Mouse (Mus musculus) forebrain, embryonic 15.5 days (tissue): ENCODE measurements around the gene Ano4. TPM values are rescaled to one million over a fixed set of nuclear protein-coding genes. Genes with fewer than 3 reads are reported as not detected.
A peak's percentile ranks its signal among the peaks of the same experiment; 100 is the strongest.
"Not testable (repeated sequence)": the region's sequence is repeated elsewhere in the genome, so short reads cannot be mapped to it uniquely, and the experiment has no call there.

Source experiments
- ATAC-seq: fragments of 200-750 bp; cut with Nextera tagmentation; replicated peaks from 2 replicates; pipeline ENCODE4 v1.8.0; 2017; ENCODE audit warnings: mild to moderate bottlenecking, moderate TSS enrichment, moderate library complexity
- H3K27ac ChIP-seq: fragments of 300-500 bp; sonication (generic); replicated peaks from 2 replicates; pipeline ENCODE4 v1.5.1; 2015; ENCODE audit warnings: mild to moderate bottlenecking, inconsistent platforms
- H3K27me3 ChIP-seq: fragments of 300-500 bp; sonication (generic); 2 replicates; pipeline ENCODE4 v1.6.1; 2015; ENCODE audit warnings: inconsistent platforms
- H3K36me3 ChIP-seq: fragments of 300-500 bp; sonication (generic); 2 replicates; pipeline ENCODE4 v1.6.1; 2015; ENCODE audit warnings: mild to moderate bottlenecking, inconsistent platforms
- H3K4me1 ChIP-seq: fragments of 300-500 bp; sonication (generic); 2 replicates; pipeline ENCODE4 v1.6.1; 2015; ENCODE audit warnings: inconsistent platforms
- H3K4me2 ChIP-seq: fragments of 300-500 bp; sonication (generic); replicated peaks from 2 replicates; pipeline ENCODE4 v1.6.1; 2015; ENCODE audit warnings: mild to moderate bottlenecking, inconsistent platforms
- H3K4me3 ChIP-seq: fragments of 300-500 bp; sonication (generic); 2 replicates; pipeline ENCODE4 v1.5.1; 2015; ENCODE audit warnings: mild to moderate bottlenecking, inconsistent platforms
- H3K9ac ChIP-seq: fragments of 300-500 bp; sonication (generic); replicated peaks from 2 replicates; pipeline ENCODE4 v1.6.1; 2015; ENCODE audit warnings: mild to moderate bottlenecking, inconsistent platforms
- H3K9me3 ChIP-seq: fragments of 300-500 bp; sonication (generic); 2 replicates; pipeline ENCODE4 v1.6.1; 2016; ENCODE audit warnings: inconsistent platforms
- WGBS: fragments of 180-500 bp; shearing (Covaris S2); methylation state at CpG from one replicate; pipeline ENCODE4 v1.1.7; 2015; ENCODE audit warnings: mixed read lengths; 5-methylcytosine and 5-hydroxymethylcytosine counted together
- polyA plus RNA-seq: library from polyadenylated mRNA; unstranded; fragments of >200 nt; fragmentation: Nextera tagmentation; extraction: Ambion mirVana; gene quantifications from 2 replicates; pipeline ENCODE4 v1.2.1, GENCODE M21; 2015

The Ano4 gene
- polyA plus RNA-seq, 1 experiment from 2014 or later: 4.5 TPM

DNA sequence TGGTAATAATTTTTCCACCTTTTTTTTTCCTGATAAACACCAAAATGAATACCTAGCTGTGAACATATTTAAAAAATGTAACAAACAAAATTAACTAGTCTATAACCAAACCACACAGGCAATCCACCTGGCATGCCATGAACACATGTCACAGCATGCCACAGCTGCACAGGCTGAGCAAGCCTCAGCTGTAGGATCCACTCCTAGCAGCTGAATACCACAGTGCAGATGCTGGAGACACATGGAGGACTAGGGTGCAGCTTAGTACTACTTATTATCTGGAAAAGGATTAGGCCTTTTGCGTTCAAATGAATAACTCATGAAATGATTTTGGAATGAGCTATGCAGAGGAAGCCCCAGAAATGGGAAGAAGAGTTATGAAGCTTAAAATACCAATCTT lies 233.6 kb downstream of the Ano4 start:
- no peak overlapping the region for H3K4me3 ChIP-seq
- H3K27me3 ChIP-seq: no peaks in the 10 kb centered on the region
- no peak overlapping the region for H3K27ac ChIP-seq
- H3K9ac ChIP-seq: no peak overlapping the region
- no peaks in the 10 kb centered on the region for H3K36me3 ChIP-seq
- 80% methylated on average over 1 of the region's 1 CpGs for WGBS
- no peak overlapping the region for H3K4me2 ChIP-seq
- H3K4me1 ChIP-seq: peaks cover 7% of the 10 kb centered on the region; the same call in 1 of the 2 replicates
- H3K9me3 ChIP-seq: no peaks in the 10 kb centered on the region
- ATAC-seq: no peak

DNA sequence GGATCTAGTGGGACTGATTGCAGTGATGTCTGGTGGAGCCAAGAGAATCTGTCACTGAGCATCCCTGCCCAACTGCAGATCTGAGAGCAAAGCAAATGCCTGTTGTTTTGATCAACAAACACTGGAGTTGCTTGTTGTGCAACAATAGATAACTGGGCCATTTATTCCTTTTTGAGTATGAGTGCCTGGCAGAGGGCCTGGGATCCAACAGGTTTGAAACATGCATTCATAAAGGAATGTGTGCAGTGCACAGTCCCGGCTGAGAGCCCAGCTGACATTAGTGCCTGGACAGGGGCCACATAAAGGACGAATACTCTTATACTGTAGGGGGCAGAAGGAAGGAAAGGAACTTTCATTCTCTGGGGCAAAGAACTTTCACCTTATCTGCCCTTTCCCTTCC lies 241.0 kb downstream of the Ano4 start:
- Histone ChIP-seq H3K4me3 (no peak overlapping the region), H3K9ac (no peak overlapping the region), H3K4me2 (no peak overlapping the region), H3K4me1 (no peaks in the 10 kb centered on the region), H3K27me3 (no peaks in the 10 kb centered on the region), H3K27ac (no peak overlapping the region), H3K9me3 (no peaks in the 10 kb centered on the region), H3K36me3 (no peaks in the 10 kb centered on the region)
- 39% methylated on average over 2 of the region's 2 CpGs for WGBS
- no peak for ATAC-seq

DNA sequence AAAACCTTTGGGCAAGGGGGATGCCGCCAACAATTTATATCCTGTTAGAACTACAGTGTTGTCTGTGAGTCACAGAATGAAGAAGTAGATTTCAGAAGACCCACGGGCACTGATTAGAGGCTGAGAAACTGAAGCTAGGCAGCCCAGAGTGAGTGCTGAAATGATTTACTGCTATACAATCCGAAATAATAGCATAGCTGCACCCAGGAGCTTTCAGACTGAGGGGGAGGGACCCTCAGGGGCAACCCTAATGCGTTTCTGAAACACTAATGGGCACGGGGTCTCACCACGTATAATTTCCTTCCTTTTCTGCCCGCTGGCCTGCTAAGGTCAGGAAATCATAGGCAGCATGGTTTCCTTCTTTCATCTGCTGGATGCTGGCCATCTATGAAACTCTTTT lies 242.5 kb downstream of the Ano4 start:
- Histone ChIP-seq H3K4me1 (no peaks in the 10 kb centered on the region), H3K36me3 (no peaks in the 10 kb centered on the region), H3K27me3 (no peaks in the 10 kb centered on the region), H3K4me3 (no peak overlapping the region), H3K27ac (no peak overlapping the region), H3K9me3 (no peaks in the 10 kb centered on the region), H3K9ac (no peak overlapping the region), H3K4me2 (no peak overlapping the region)
- WGBS: 69% methylated on average over 7 of the region's 7 CpGs
- no peak for ATAC-seq

DNA sequence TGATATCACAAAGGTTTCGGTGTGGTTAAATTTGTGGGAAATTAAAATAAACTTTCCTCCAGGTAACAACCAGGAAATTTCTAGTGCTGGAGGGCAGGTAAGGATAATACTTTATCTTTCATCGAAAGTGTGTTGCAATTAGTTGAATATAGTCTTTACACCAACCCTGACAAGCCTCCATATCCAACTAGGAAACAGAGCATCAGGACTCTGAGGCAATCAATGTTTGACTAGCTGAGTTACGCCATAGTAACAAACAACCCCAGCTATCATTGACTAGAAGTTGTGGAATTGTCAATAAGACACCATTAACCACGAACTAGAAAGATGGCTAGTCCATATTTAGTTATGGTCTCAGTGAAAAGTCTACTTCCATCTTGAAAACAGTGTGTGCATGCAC lies 246.4 kb downstream of the Ano4 start:
- no peak for ATAC-seq
- H3K9ac ChIP-seq: no peak overlapping the region
- H3K4me2 ChIP-seq: no peak overlapping the region
- 80% methylated on average over 4 of the region's 4 CpGs for WGBS
- H3K27me3 ChIP-seq: no peaks in the 10 kb centered on the region
- no peaks in the 10 kb centered on the region for H3K9me3 ChIP-seq
- H3K36me3 ChIP-seq: no peaks in the 10 kb centered on the region
- no peak overlapping the region for H3K4me3 ChIP-seq
- H3K27ac ChIP-seq: no peak overlapping the region
- no peaks in the 10 kb centered on the region for H3K4me1 ChIP-seq

DNA sequence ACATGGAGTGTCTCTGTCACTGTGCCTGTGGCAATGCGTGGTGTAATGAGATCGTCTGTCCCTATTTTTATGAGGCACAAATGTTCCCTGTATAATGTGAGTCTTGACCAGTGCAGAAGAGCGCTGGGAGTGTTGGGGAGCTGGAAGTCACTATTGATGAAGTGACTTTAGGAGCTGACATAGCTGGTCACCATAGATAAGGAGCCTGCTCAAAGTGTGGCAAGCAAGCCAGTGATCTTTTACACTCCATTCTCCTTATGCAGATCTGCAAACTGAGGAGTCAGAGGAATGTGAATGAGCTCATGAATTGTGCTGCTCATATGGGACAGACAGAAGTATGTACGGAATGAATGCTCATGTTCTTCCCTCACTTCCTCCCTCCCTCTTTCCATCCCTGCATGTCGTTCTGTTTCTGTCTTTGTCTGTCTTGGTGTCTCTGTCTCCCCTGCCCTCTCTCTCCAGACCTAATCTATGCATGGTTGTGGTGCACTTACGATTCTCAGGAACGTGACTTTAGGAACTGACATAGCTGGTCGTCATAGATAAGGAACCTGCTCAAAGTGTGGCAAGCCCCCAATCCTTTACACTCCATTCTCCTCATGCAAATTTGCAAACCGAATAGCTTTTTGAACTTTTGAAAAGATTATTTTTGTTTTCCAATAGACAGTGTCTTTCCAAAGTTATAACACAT lies 252.1 kb downstream of the Ano4 start:
- Histone ChIP-seq H3K27ac (no peak overlapping the region), H3K9me3 (no peaks in the 10 kb centered on the region), H3K4me3 (no peak overlapping the region), H3K27me3 (no peaks in the 10 kb centered on the region), H3K36me3 (no peaks in the 10 kb centered on the region), H3K9ac (no peak overlapping the region), H3K4me2 (no peak overlapping the region), H3K4me1 (no peaks in the 10 kb centered on the region)
- no peak for ATAC-seq
- WGBS: 83% methylated on average over 9 of the region's 9 CpGs

DNA sequence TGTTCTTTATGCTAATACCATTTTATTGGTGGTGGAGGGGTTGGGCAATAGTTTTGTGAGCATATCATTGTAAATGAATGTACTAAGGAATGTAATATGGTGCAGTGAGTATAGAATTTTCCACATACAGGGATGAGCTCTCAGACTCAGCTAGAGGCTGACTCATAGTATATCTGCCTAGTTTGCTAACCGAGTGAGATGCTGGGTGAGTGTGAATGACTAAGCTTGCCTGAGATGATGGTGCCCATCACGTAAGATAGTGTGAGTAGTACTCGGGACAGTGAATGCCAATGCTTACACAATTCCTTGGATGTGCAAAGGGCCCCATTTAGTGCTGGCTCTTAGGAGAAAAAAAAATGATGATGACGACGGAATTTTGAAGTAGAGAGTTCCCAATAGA lies 267.1 kb downstream of the Ano4 start:
- Histone ChIP-seq H3K4me1 (no peaks in the 10 kb centered on the region), H3K4me2 (no peak overlapping the region), H3K4me3 (no peak overlapping the region), H3K9ac (no peak overlapping the region), H3K27me3 (no peaks in the 10 kb centered on the region), H3K27ac (no peak overlapping the region), H3K9me3 (no peaks in the 10 kb centered on the region), H3K36me3 (no peaks in the 10 kb centered on the region)
- WGBS: 94% methylated on average over 5 of the region's 5 CpGs
- ATAC-seq: no peak

DNA sequence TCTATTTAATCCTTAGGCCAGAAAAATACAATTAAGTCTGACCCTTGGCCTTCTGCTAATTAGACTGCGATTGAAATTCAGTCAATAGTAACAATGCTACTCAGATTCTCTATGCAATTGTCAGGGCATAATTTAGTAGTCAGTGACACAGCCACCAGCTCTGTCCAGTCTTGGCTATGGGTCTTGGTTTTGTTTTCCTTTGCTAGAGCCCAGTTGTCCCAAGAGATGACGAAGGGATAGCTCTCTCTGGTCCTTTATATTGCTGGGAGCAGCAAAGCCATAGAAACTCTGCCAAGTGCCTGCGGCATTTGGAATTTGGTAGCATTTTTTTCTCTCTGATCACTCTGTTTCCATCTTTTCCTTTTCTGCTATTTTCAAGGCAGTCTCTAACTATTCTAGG lies 288.7 kb downstream of the Ano4 start:
- Histone ChIP-seq H3K4me1 (no peaks in the 10 kb centered on the region), H3K36me3 (no peaks in the 10 kb centered on the region), H3K9me3 (no peaks in the 10 kb centered on the region; the same call in 1 of the 2 replicates), H3K27ac (no peak overlapping the region), H3K27me3 (no peaks in the 10 kb centered on the region), H3K4me2 (no peak overlapping the region), H3K9ac (no peak overlapping the region), H3K4me3 (no peak overlapping the region)
- 30% methylated on average over 3 of the region's 3 CpGs for WGBS
- ATAC-seq: no peak

DNA sequence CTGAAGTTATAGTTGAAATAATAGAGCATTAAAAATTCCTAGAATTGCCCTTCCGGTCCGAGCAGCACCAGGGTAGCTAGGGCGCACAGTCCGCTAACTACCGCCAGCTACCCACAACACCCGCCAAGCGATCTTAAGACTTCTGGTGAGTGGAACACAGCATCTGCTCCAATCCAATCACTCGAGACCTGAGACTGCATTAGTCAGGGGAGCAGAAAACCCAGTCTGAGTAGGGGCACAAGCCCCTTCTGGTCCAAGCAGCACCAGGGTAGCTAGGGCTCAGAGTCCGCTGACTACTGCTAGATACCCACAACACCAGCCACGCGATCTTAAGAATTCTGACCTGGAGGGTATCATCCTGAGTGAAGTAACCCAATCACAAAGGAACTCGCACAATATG lies 299.6 kb downstream of the Ano4 start:
- 94% methylated on average over 12 of the region's 12 CpGs for WGBS
- H3K4me3 ChIP-seq: not testable (repeated sequence)

DNA sequence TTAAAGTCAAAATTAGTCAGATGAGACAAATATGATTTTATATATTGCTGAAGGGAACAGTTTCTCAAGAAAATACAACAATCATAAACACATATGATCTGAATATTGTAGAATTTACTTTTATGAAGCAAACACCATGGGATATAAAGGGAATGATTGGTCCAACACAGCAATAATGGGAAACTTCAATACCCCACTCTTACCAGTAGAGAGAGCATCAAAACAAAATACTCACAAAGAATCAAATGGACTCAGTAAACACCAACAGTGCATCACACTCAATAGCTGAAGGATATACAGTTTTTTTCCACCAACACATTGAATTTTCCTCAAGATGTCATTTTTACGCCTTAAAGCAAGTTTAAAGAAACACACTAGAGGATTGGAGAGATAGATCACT lies 300.4 kb downstream of the Ano4 start:
- Histone ChIP-seq H3K9me3 (no peaks in the 10 kb centered on the region), H3K9ac (no peak overlapping the region), H3K4me3 (no peak overlapping the region), H3K36me3 (no peaks in the 10 kb centered on the region), H3K4me1 (no peaks in the 10 kb centered on the region), H3K4me2 (no peak overlapping the region), H3K27me3 (no peaks in the 10 kb centered on the region), H3K27ac (no peak overlapping the region)
- no peak for ATAC-seq
- WGBS: 97% methylated on average over 1 of the region's 1 CpGs

More for the DNA sequence above, 299.6 kb downstream of the Ano4 start:
- H3K9ac ChIP-seq, H3K27ac ChIP-seq, H3K27me3 ChIP-seq, H3K36me3 ChIP-seq, H3K4me1 ChIP-seq, ATAC-seq, H3K9me3 ChIP-seq, H3K4me2 ChIP-seq: not testable (repeated sequence)

DNA sequence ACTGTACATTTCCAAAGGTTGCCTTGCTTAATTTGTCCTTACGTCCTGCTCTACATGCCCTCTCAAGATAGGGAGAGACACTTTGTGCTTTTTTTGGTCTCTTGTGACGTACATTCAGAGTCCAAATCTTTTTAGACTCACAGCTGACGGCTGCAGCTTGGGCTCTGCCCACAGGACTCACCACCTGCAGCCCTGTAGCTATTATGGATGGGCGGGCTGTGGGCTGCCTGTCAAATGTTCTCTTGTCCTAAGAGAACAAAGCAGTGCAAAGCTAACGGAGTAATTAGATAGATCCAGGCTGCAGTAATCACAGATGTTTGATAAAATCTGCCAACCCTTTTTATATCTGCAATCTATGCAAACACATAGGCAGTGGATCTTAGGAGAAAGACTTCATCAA lies 325.6 kb downstream of the Ano4 start:
- Histone ChIP-seq H3K4me1 (0 out of 2 replicates have a peak, but pooled peaks cover 3% of the 10 kb centered on the region), H3K4me3 (no peak overlapping the region), H3K9ac (no peak overlapping the region), H3K9me3 (no peaks in the 10 kb centered on the region), H3K27me3 (no peaks in the 10 kb centered on the region), H3K4me2 (no peak overlapping the region), H3K36me3 (no peaks in the 10 kb centered on the region), H3K27ac (no peak overlapping the region)
- 24% methylated on average over 5 of the region's 5 CpGs for WGBS
- peak; percentile 91 for ATAC-seq

DNA sequence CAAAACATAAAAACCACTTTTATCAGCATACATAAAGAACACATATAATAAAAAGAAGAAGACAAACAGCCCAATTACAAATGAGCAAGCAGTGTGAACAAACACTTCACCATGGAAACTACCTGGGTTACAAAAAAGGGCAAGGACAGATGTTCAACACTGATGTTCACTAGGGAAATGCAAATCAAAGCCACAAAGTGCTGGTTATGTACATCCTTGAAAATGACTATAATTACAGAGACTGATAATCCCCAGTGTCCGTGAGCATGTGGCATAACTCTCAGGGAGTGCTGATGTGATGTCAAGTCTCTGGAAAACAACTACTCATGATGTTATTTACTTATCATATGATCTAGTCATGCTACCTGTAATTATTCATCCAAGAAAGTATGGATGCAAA lies 336.3 kb downstream of the Ano4 start:
- Histone ChIP-seq H3K4me2 (no peak overlapping the region), H3K9me3 (no peaks in the 10 kb centered on the region), H3K27me3 (no peaks in the 10 kb centered on the region), H3K36me3 (no peaks in the 10 kb centered on the region), H3K9ac (no peak overlapping the region), H3K4me3 (no peak overlapping the region), H3K27ac (no peak overlapping the region), H3K4me1 (no peaks in the 10 kb centered on the region)
- ATAC-seq: no peak
- WGBS: 57% methylated on average over 1 of the region's 1 CpGs

DNA sequence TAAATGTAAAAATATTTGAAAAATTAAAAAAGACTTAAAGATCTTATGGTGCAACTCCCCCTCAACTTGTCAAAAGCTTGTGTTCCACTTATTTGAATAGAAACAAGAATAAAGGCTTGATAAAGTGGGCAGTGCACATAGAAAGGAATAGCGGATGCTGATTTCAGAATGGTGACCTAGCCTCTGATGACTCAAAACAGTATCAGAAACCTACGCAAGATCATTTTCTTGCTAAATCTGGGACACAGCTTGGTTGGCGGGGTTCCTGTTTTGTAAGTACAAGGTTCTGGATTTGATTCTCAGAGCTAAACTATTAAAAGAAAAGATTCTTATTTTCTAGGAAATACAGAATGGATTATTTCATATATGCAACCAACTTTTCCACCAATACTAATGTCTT lies 340.0 kb downstream of the Ano4 start:
- H3K9me3 ChIP-seq: no peaks in the 10 kb centered on the region
- no peaks in the 10 kb centered on the region for H3K4me1 ChIP-seq
- H3K4me3 ChIP-seq: no peak overlapping the region
- 85% methylated on average over 3 of the region's 3 CpGs for WGBS
- no peaks in the 10 kb centered on the region for H3K27me3 ChIP-seq
- H3K27ac ChIP-seq: no peak overlapping the region
- ATAC-seq: no peak
- no peak overlapping the region for H3K9ac ChIP-seq
- H3K4me2 ChIP-seq: no peak overlapping the region
- no peaks in the 10 kb centered on the region for H3K36me3 ChIP-seq

DNA sequence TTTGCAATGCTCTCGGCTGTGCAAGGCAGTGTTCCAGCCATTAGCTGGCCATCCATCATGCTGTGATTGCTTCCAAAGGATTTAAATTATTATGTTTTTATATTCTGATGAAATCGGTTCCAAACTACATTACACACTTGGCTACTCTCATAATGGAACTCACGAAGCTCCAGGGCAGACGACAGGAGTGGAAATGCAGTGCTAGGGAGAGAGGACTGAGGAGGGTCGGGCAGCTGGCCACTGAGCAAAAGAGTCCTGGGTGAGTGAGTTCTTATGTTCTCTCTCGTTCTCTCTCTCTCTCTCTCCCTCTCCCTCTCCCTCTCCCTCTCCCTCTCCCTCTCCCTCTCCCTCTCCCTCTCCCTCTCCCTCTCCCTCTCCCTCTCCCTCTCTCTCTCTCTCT lies 357.6 kb downstream of the Ano4 start:
- H3K36me3 ChIP-seq: no peaks in the 10 kb centered on the region
- no peak for ATAC-seq
- no peaks in the 10 kb centered on the region for H3K9me3 ChIP-seq
- no peak overlapping the region for H3K4me3 ChIP-seq
- H3K4me1 ChIP-seq: no peaks in the 10 kb centered on the region
- H3K27ac ChIP-seq: no peak overlapping the region
- no peak overlapping the region for H3K9ac ChIP-seq
- 72% methylated on average over 6 of the region's 6 CpGs for WGBS
- no peak overlapping the region for H3K4me2 ChIP-seq
- H3K27me3 ChIP-seq: no peaks in the 10 kb centered on the region
